Mouse (Mus musculus): Measurements from ENCODE around the gene Mfsd11. TPM values are rescaled to one million over a fixed set of nuclear protein-coding genes. Genes with fewer than 3 reads are reported as not detected.
A peak's percentile ranks its signal among the peaks of the same experiment; 100 is the strongest.

Mfsd11 gene
- polyA plus RNA-seq, 1 experiment from 2014 or later = 15.0 TPM

GRCm38 (mm10) chr11:116905741-116906456 lies 53.7 kb downstream of the Mfsd11 start:
- Histone ChIP-seq H3K4me3 (peak overlapping the region; percentile 32), H3K36me3 (no peaks in the 10 kb centered on the region), H3K27me3 (replicated peaks) (peaks cover 48% of the 10 kb centered on the region), H3K4me1 (peaks cover 9% of the 10 kb centered on the region), H3K9ac (no peak overlapping the region), H3K4me2 (peak overlapping the region; percentile 55), H3K27ac (no peak overlapping the region), H3K9me3 (replicated peaks) (no peaks in the 10 kb centered on the region)
- no peak for ATAC-seq
- WGBS (ENCODE audit: insufficient replicate concordance) = 5% methylated on average over 23 of the region's 23 CpGs

- Histone ChIP-seq H3K4me3 (no peak overlapping the region), H3K4me1 (no peaks in the 10 kb centered on the region), H3K27ac (no peak overlapping the region), H3K36me3 (no peaks in the 10 kb centered on the region), H3K9me3 (replicated peaks) (no peaks in the 10 kb centered on the region), H3K4me2 (no peak overlapping the region), H3K9ac (no peak overlapping the region), H3K27me3 (replicated peaks) (peaks cover 60% of the 10 kb centered on the region)
- no peak for ATAC-seq
- WGBS (ENCODE audit: insufficient replicate concordance) = 70% methylated on average over 16 of the region's 16 CpGs
Observed at GRCm38 (mm10) chr11:116913573-116913972, 61.3 kb downstream of the Mfsd11 start.

- no peak overlapping the region for H3K4me3 ChIP-seq
- H3K4me2 ChIP-seq = no peak overlapping the region
- H3K9me3 ChIP-seq (replicated peaks) = no peaks in the 10 kb centered on the region
- peaks cover 6% of the 10 kb centered on the region; the same call in 1 of the 2 replicates for H3K4me1 ChIP-seq
- H3K36me3 ChIP-seq = no peaks in the 10 kb centered on the region
- H3K27me3 ChIP-seq (replicated peaks) = peaks cover 68% of the 10 kb centered on the region
- ATAC-seq = no peak
- no peak overlapping the region for H3K27ac ChIP-seq
- WGBS (ENCODE audit: insufficient replicate concordance) = 51% methylated on average over 5 of the region's 5 CpGs
- H3K9ac ChIP-seq = no peak overlapping the region
Observed at GRCm38 (mm10) chr11:116914267-116914885, 62.1 kb downstream of the Mfsd11 start.

- peaks cover 76% of the 10 kb centered on the region for H3K27me3 ChIP-seq (replicated peaks)
- no peak overlapping the region for H3K9ac ChIP-seq
- no peaks in the 10 kb centered on the region for H3K36me3 ChIP-seq
- 59% methylated on average over 3 of the region's 3 CpGs for WGBS (ENCODE audit: insufficient replicate concordance)
- H3K4me3 ChIP-seq = no peak overlapping the region
- ATAC-seq = no peak
- peaks cover 6% of the 10 kb centered on the region; the same call in 1 of the 2 replicates for H3K4me1 ChIP-seq
- H3K4me2 ChIP-seq = no peak overlapping the region
- no peak overlapping the region for H3K27ac ChIP-seq
- no peaks in the 10 kb centered on the region for H3K9me3 ChIP-seq (replicated peaks)
Observed at GRCm38 (mm10) chr11:116915241-116915640, 63.0 kb downstream of the Mfsd11 start.

- ATAC-seq = no peak
- Histone ChIP-seq H3K4me3 (no peak overlapping the region), H3K4me2 (no peak overlapping the region), H3K36me3 (no peaks in the 10 kb centered on the region), H3K9me3 (replicated peaks) (no peaks in the 10 kb centered on the region), H3K9ac (no peak overlapping the region), H3K4me1 (peaks cover 6% of the 10 kb centered on the region; the same call in 1 of the 2 replicates), H3K27ac (no peak overlapping the region), H3K27me3 (replicated peaks) (peaks cover 93% of the 10 kb centered on the region)
- WGBS (ENCODE audit: insufficient replicate concordance) = 39% methylated on average over 7 of the region's 7 CpGs
Observed at GRCm38 (mm10) chr11:116917361-116917760, 65.1 kb downstream of the Mfsd11 start.

GRCm38 (mm10) chr11:116918323-116919185 lies 66.3 kb downstream of the Mfsd11 start, which contains the start of gene Mgat5b:
Mgat5b (plus strand) TSS chr11:116918863.
- Histone ChIP-seq H3K9ac (no peak within 1 kb of the TSS), H3K4me2 (peak within 1 kb of the TSS; percentile 68), H3K9me3 (replicated peaks) (no peaks in the 10 kb centered on the region), H3K27me3 (replicated peaks) (peaks cover 98% of the 10 kb centered on the region), H3K27ac (no peak within 1 kb of the TSS), H3K36me3 (no peaks in the 10 kb centered on the region), H3K4me3 (peak within 1 kb of the TSS; percentile 44), H3K4me1 (peaks cover 6% of the 10 kb centered on the region; the same call in 1 of the 2 replicates)
- peak; percentile 40; the same call in 1 of the 2 replicates for ATAC-seq
- 2% methylated on average over 76 of the region's 90 CpGs for WGBS (ENCODE audit: insufficient replicate concordance)

GRCm38 (mm10) chr11:116919186-116920020 lies 67.2 kb downstream of the Mfsd11 start:
- no peaks in the 10 kb centered on the region for H3K9me3 ChIP-seq (replicated peaks)
- no peak overlapping the region for H3K9ac ChIP-seq
- peak overlapping the region; percentile 44 for H3K4me3 ChIP-seq
- H3K27ac ChIP-seq = no peak overlapping the region
- peak overlapping the region; percentile 68 for H3K4me2 ChIP-seq
- H3K27me3 ChIP-seq (replicated peaks) = peaks cover 98% of the 10 kb centered on the region
- no peaks in the 10 kb centered on the region for H3K36me3 ChIP-seq
- 5% methylated on average over 55 of the region's 58 CpGs for WGBS (ENCODE audit: insufficient replicate concordance)
- H3K4me1 ChIP-seq = peaks cover 6% of the 10 kb centered on the region; the same call in 1 of the 2 replicates
- ATAC-seq = no peak

GRCm38 (mm10) chr11:116920746-116921145 lies 68.5 kb downstream of the Mfsd11 start:
- no peak for ATAC-seq
- WGBS (ENCODE audit: insufficient replicate concordance) = 2% methylated on average over 6 of the region's 6 CpGs
- Histone ChIP-seq H3K9me3 (replicated peaks) (no peaks in the 10 kb centered on the region), H3K27ac (no peak overlapping the region), H3K36me3 (no peaks in the 10 kb centered on the region), H3K4me2 (no peak overlapping the region), H3K4me1 (peaks cover 6% of the 10 kb centered on the region; the same call in 1 of the 2 replicates), H3K4me3 (no peak overlapping the region), H3K27me3 (replicated peaks) (peaks cover 98% of the 10 kb centered on the region), H3K9ac (no peak overlapping the region)

- Histone ChIP-seq H3K4me3 (no peak overlapping the region), H3K27ac (no peak overlapping the region), H3K9ac (no peak overlapping the region), H3K27me3 (replicated peaks) (peaks cover 96% of the 10 kb centered on the region), H3K36me3 (no peaks in the 10 kb centered on the region), H3K4me2 (no peak overlapping the region), H3K4me1 (peaks cover 6% of the 10 kb centered on the region; the same call in 1 of the 2 replicates), H3K9me3 (replicated peaks) (no peaks in the 10 kb centered on the region)
- ATAC-seq = no peak
- WGBS (ENCODE audit: insufficient replicate concordance) = 29% methylated on average over 7 of the region's 7 CpGs
Observed at GRCm38 (mm10) chr11:116922058-116922457, 69.8 kb downstream of the Mfsd11 start.

Measured in liver, embryonic 12.5 days (tissue).